Mouse (Mus musculus): ENCODE results near the gene Gm10234.

DNA sequence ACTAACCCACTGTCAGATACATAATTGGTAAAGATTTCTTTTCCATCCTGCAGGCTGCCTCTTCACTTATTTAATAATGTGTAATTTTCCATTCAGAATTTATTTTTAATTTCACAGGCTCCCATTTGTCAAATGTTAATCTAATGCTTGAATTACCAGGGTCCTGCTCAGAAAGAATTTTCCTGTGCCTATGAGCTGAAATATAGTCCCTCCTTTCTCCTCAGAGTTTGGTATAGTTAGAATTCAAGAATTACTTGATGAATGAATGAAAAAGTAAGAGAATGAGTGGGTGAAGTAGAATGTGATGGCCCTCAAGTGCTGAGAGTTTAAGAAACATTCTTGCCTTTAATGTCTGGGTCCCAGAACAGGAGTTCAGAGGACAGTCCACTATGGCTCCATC is at the start of gene Gm10234:
- TF ChIP-seq CTCF (conservative IDR thresholded peaks at IDR 0.05; ENCODE audit: low read length) (no peak), POU5F1 (IDR thresholded peaks at IDR 0.05; ENCODE audit: borderline replicate concordance, low read length) (no peak), NANOG (IDR thresholded peaks at IDR 0.05; ENCODE audit: borderline replicate concordance, low read length) (no peak)
